ENCODE assay signal across 8 mouse cellular contexts in the genomic region with DNA sequence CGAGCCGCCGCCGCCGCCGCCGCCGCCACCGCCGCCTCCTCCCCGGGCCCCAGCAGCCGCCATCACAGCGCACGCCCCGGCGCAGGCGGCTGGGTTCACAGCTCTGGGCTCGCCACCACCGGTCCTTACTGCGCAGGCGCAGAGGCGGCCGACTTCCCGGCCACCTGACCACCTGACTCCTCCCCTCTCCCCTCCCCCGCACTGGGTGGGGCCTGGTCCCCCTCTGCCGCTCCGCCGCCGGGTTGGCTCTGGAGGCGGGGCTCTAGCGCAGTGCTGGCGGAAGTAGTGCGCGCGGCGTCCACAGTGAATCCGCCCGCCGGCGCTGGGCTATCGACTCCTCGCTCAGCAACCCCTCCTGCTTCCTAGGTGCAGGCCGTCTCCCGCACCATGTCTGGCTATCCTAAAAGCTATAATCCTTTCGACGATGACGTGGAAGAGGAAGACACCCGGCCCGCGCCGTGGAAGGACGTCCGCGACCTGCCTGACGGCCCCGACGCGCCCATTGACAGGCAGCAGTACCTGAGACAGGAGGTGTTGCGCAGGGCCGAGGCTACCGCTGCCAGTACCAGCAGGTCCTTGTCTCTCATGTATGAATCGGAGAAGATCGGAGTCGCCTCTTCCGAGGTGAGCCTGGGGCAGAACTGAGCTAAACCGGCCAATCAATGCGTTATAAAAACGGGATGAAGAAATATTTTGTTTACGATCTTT. TPM values are rescaled to one million over a fixed set of nuclear protein-coding genes. Genes with fewer than 3 reads are reported as not detected.
A peak's percentile ranks its signal among the peaks of the same experiment; 100 is the strongest.
DNase-seq lines count a peak whose midpoint lies in the region; ATAC-seq and TF ChIP-seq lines count a peak whose summit lies in the region.

A gene (plus strand): TSS at position 251 of the 708 bp plus-strand sequence.
A gene (minus strand): TSS at position 579 of the 708 bp plus-strand sequence.

- H3K27ac ChIP-seq in heart, embryonic 11.5 days (ENCODE audit: low read depth, low read length) = peak within 1 kb of the TSS; percentile 73
- peak within 1 kb of the TSS; percentile 68 for H3K27ac ChIP-seq in kidney, embryonic 16.5 days (ENCODE audit: low read length)
- H3K27ac ChIP-seq in liver, adult 2 months (replicated peaks; ENCODE audit: insufficient read depth, low read depth, low read length) = peak within 1 kb of the TSS; percentile 81

- H3K4me2 ChIP-seq in heart, embryonic 11.5 days = peak within 1 kb of the TSS; percentile 81
- peak within 1 kb of the TSS; percentile 76 for H3K4me2 ChIP-seq in kidney, embryonic 16.5 days (replicated peaks; ENCODE audit: low read depth, low read length)
- peak within 1 kb of the TSS; percentile 99 for H3K4me2 ChIP-seq in myocyte (ENCODE audit: low read depth)

- ATAC-seq in heart, embryonic 11.5 days (replicated peaks; ENCODE audit: insufficient number of reproducible peaks, low FRiP score, low TSS enrichment) = peak; percentile 96
- ATAC-seq in kidney, embryonic 16.5 days (ENCODE audit: low FRiP score, low TSS enrichment) = peak; percentile 99

- H3K27me3 ChIP-seq in C2C12 (ENCODE audit: control insufficient read depth, insufficient read depth, insufficient read length) = no peaks in the 10 kb centered on the region
- no peaks in the 10 kb centered on the region for H3K27me3 ChIP-seq in erythroblast, embryonic 14.5 days (ENCODE audit: control insufficient read depth)
- H3K27me3 ChIP-seq in heart, embryonic 11.5 days (ENCODE audit: control insufficient read depth, insufficient read depth, low read length) = no peaks in the 10 kb centered on the region
- H3K27me3 ChIP-seq in kidney, embryonic 16.5 days (ENCODE audit: insufficient read depth, low read length) = no peaks in the 10 kb centered on the region
- no peaks in the 10 kb centered on the region for H3K27me3 ChIP-seq in liver, adult 2 months (ENCODE audit: control insufficient read depth, insufficient read depth, low read length)
- H3K27me3 ChIP-seq in myocyte (ENCODE audit: control insufficient read depth, insufficient read depth, insufficient read length) = no peaks in the 10 kb centered on the region
- H3K27me3 ChIP-seq in splenic B cell, adult 2 months (ENCODE audit: control insufficient read depth, insufficient read depth, low read length, poor library complexity, severe bottlenecking) = no peaks in the 10 kb centered on the region

- H3K79me3 ChIP-seq in C2C12 (ENCODE audit: low read depth) = peaks cover 1% of the 10 kb centered on the region

- peaks cover 7% of the 10 kb centered on the region for H3K36me3 ChIP-seq in C2C12 (ENCODE audit: control insufficient read depth, insufficient read depth)
- H3K36me3 ChIP-seq in erythroblast, embryonic 14.5 days (ENCODE audit: control insufficient read depth) = peaks cover 32% of the 10 kb centered on the region
- 0 out of 2 replicates have a peak, but pooled peaks cover 3% of the 10 kb centered on the region for H3K36me3 ChIP-seq in heart, embryonic 11.5 days (ENCODE audit: control insufficient read depth, insufficient read depth, low read length)
- H3K36me3 ChIP-seq in kidney, embryonic 16.5 days (ENCODE audit: insufficient read depth, low read length) = no peaks in the 10 kb centered on the region; the same call in 1 of the 2 replicates
- H3K36me3 ChIP-seq in liver, adult 2 months (ENCODE audit: control insufficient read depth, insufficient read depth, low read length) = no peaks in the 10 kb centered on the region
- H3K36me3 ChIP-seq in myocyte (ENCODE audit: control insufficient read depth, insufficient read depth) = no peaks in the 10 kb centered on the region
- no peaks in the 10 kb centered on the region for H3K36me3 ChIP-seq in splenic B cell, adult 2 months (ENCODE audit: control insufficient read depth, insufficient read depth, low read length, poor library complexity, severe bottlenecking)

- peak within 1 kb of the TSS; percentile 91 for H3ac ChIP-seq in C2C12 (ENCODE audit: control insufficient read depth, insufficient read length, low read depth)
- H3ac ChIP-seq in myocyte (ENCODE audit: control insufficient read depth, insufficient read length) = peak within 1 kb of the TSS; percentile 33

- H3K4me1 ChIP-seq in erythroblast, embryonic 14.5 days (ENCODE audit: control insufficient read depth) = peaks cover 57% of the 10 kb centered on the region
- peaks cover 16% of the 10 kb centered on the region for H3K4me1 ChIP-seq in heart, embryonic 11.5 days (ENCODE audit: control insufficient read depth, insufficient read depth, low read length)
- H3K4me1 ChIP-seq in kidney, embryonic 16.5 days (ENCODE audit: insufficient read depth, low read length) = peaks cover 17% of the 10 kb centered on the region
- H3K4me1 ChIP-seq in liver, adult 2 months (ENCODE audit: control insufficient read depth, insufficient read depth, low read length) = peaks cover 13% of the 10 kb centered on the region

- H3K9me3 ChIP-seq in erythroblast, embryonic 14.5 days (ENCODE audit: control insufficient read depth, low read length) = no peaks in the 10 kb centered on the region
- H3K9me3 ChIP-seq in heart, embryonic 11.5 days (replicated peaks; ENCODE audit: control insufficient read depth, low read length) = no peaks in the 10 kb centered on the region
- H3K9me3 ChIP-seq in kidney, embryonic 16.5 days (ENCODE audit: low read length) = no peaks in the 10 kb centered on the region

- H3K9ac ChIP-seq in heart, embryonic 11.5 days (ENCODE audit: low read depth, low read length) = peak within 1 kb of the TSS; percentile 85
- peak within 1 kb of the TSS; percentile 80 for H3K9ac ChIP-seq in kidney, embryonic 16.5 days (replicated peaks; ENCODE audit: low read length)
- H3K9ac ChIP-seq in liver, adult 2 months (ENCODE audit: low read depth, low read length) = peak within 1 kb of the TSS; percentile 83

- DNase-seq in brain, embryonic 14.5 days (ENCODE audit: low read depth) = peak; percentile 99
- DNase-seq in liver, adult 2 months (ENCODE audit: extremely low read depth, low read depth, low spot score) = peak; percentile 83
- peak; percentile 100 for DNase-seq in splenic B cell, adult 2 months (ENCODE audit: low read depth, low spot score)

- no peak for TF ChIP-seq CTCF in C2C12 (IDR thresholded peaks at IDR 0.05; ENCODE audit: control insufficient read depth, insufficient read depth, insufficient read length)
- no peak for TF ChIP-seq CTCF in brain, embryonic 14.5 days (IDR thresholded peaks at IDR 0.05; ENCODE audit: borderline replicate concordance, extremely low read depth, insufficient read depth, insufficient read length)
- TF ChIP-seq CTCF in liver, adult 2 months (IDR thresholded peaks at IDR 0.05; ENCODE audit: low read depth, low read length) = no peak

- peak; percentile 89; the same call in 1 of the 2 replicates for TF ChIP-seq POLR2A in brain, embryonic 14.5 days (IDR thresholded peaks at IDR 0.05; ENCODE audit: borderline replicate concordance, extremely low read depth, insufficient read depth, insufficient read length, poor library complexity, severe bottlenecking)
- peak; percentile 61 for TF ChIP-seq POLR2A in liver, adult 2 months (IDR thresholded peaks at IDR 0.05; ENCODE audit: extremely low read depth, insufficient read depth, low read length)
- peak; percentile 75 for TF ChIP-seq POLR2A in myocyte (IDR thresholded peaks at IDR 0.05; ENCODE audit: insufficient read length, low read depth)

- H3K4me3 ChIP-seq in C2C12 (ENCODE audit: insufficient read depth, poor library complexity, severe bottlenecking) = peak within 1 kb of the TSS; percentile 65
- peak within 1 kb of the TSS; percentile 88 for H3K4me3 ChIP-seq in erythroblast, embryonic 14.5 days (replicated peaks)
- H3K4me3 ChIP-seq in heart, embryonic 11.5 days (ENCODE audit: low read depth, low read length) = peak within 1 kb of the TSS; percentile 88
- H3K4me3 ChIP-seq in kidney, embryonic 16.5 days (ENCODE audit: low read length) = peak within 1 kb of the TSS; percentile 84
- peak within 1 kb of the TSS; percentile 88 for H3K4me3 ChIP-seq in liver, adult 2 months (ENCODE audit: insufficient read depth, low read depth, low read length)
- peak within 1 kb of the TSS; percentile 82 for H3K4me3 ChIP-seq in myocyte

- 1% methylated on average over 49 of the region's 69 CpGs for WGBS in heart, embryonic 11.5 days (ENCODE audit: insufficient replicate concordance)
- WGBS in kidney, embryonic 16.5 days = under 1% methylated on average over 56 of the region's 69 CpGs
- under 1% methylated on average over 69 of the region's 69 CpGs for WGBS in liver, adult 2 months

- H3K79me2 ChIP-seq in C2C12 (ENCODE audit: control insufficient read depth, insufficient read depth) = peaks cover 29% of the 10 kb centered on the region
- peaks cover 29% of the 10 kb centered on the region; the same call in 1 of the 2 replicates for H3K79me2 ChIP-seq in liver, adult 2 months (ENCODE audit: control insufficient read depth, insufficient read depth, low read length)
- peaks cover 13% of the 10 kb centered on the region for H3K79me2 ChIP-seq in myocyte (ENCODE audit: control insufficient read depth, insufficient read depth)

TF ChIP-seq in C2C12, 6 proteins besides CTCF, POLR2A, EP300 and RAD21:
- TF ChIP-seq MYOD1 (IDR thresholded peaks at IDR 0.05; ENCODE audit: control insufficient read depth, insufficient read length, low read depth) = no peak
- TF ChIP-seq USF1 (IDR thresholded peaks at IDR 0.05; ENCODE audit: low read depth) = peak; percentile 69

TF ChIP-seq in myocyte, 11 proteins besides CTCF, POLR2A, EP300 and RAD21 (continues in another document):
- TF ChIP-seq MYOG (IDR thresholded peaks at IDR 0.05; ENCODE audit: control insufficient read depth in 1 of 3, insufficient read depth in 1 of 3, insufficient read length in 2 of 3, low read depth in 2 of 3) (peak in 1 of 3 experiments; percentile 16), POLR2AphosphoS2 (IDR thresholded peaks at IDR 0.05; ENCODE audit: insufficient read length, low read depth) (peak; percentile 74)

RNA-seq across cellular contexts. Expression of the first gene that starts in this region (rescaled TPM):
- 9.1 TPM for polyA plus RNA-seq in C2C12 (2012; fragmentation: generic; extraction: Trizol)
- polyA plus RNA-seq in brain, embryonic 14.5 days (2012; rRNA removed) = 9.5 and 19.6 TPM in 2 replicates
- polyA plus RNA-seq in erythroblast, embryonic 14.5 days (2012) = 0.49 and 0.66 TPM in 2 replicates
- polyA plus RNA-seq in heart, embryonic 11.5 days (2014; fragmentation: Nextera tagmentation; extraction: Ambion mirVana) = 6.0 and 6.5 TPM in 2 replicates
- 14.7 and 15.6 TPM in 2 replicates for polyA plus RNA-seq in kidney, embryonic 16.5 days (2015; fragmentation: Nextera tagmentation; extraction: Ambion mirVana)
- total RNA-seq in liver, adult 2 months (2014; rRNA removed) = 15.9 and 18.8 TPM in 2 replicates
- 3.9 and 4.2 TPM in 2 replicates for polyA plus RNA-seq in liver, adult 2 months (2012; rRNA removed)
- 12.0 TPM for polyA plus RNA-seq in myocyte (2012; fragmentation: generic; extraction: Trizol)

RNA-seq across cellular contexts. Expression of the second gene that starts in this region (rescaled TPM):
- polyA plus RNA-seq in C2C12 (2012; fragmentation: generic; extraction: Trizol) = 39.5 TPM
- 131 and 151 TPM in 2 replicates for polyA plus RNA-seq in brain, embryonic 14.5 days (2012; rRNA removed)
- 0.79 and 1.9 TPM in 2 replicates for polyA plus RNA-seq in erythroblast, embryonic 14.5 days (2012)
- 36.8 and 38.3 TPM in 2 replicates for polyA plus RNA-seq in heart, embryonic 11.5 days (2014; fragmentation: Nextera tagmentation; extraction: Ambion mirVana)
- polyA plus RNA-seq in kidney, embryonic 16.5 days (2015; fragmentation: Nextera tagmentation; extraction: Ambion mirVana) = 39.1 and 39.2 TPM in 2 replicates
- total RNA-seq in liver, adult 2 months (2014; rRNA removed) = 17.9 and 25.8 TPM in 2 replicates
- 18.0 and 21.4 TPM in 2 replicates for polyA plus RNA-seq in liver, adult 2 months (2012; rRNA removed)
- polyA plus RNA-seq in myocyte (2012; fragmentation: generic; extraction: Trizol) = 37.8 TPM

Comparison
In these comparisons a context has a peak if more than half of its experiments do, and no peak if none do; other contexts are left out.
1. Peak in every context shown above with its lines: DNase-seq, ATAC-seq, H3K4me3 ChIP-seq and H3K27ac ChIP-seq.